Mouse (Mus musculus) splenic B cell, adult 2 months (primary cell): ENCODE measurements around the gene Map4k4.

Source experiments
- DNase-seq: peaks from one replicate; pipeline ENCODE4 v3.0.0-alpha.2; 2011; ENCODE audit warnings: low read depth, low spot score
- H3K27me3 ChIP-seq: 2 replicates; pipeline ENCODE4 v1.6.1; 2012; ENCODE audit warnings: mild to moderate bottlenecking, low read length, moderate library complexity, mixed read lengths; ENCODE audit not compliant: control insufficient read depth, poor library complexity, insufficient read depth, severe bottlenecking
- H3K36me3 ChIP-seq: 2 replicates; pipeline ENCODE4 v1.6.1; 2012; ENCODE audit warnings: mild to moderate bottlenecking, low read length, moderate library complexity, mixed read lengths; ENCODE audit not compliant: control insufficient read depth, poor library complexity, insufficient read depth, severe bottlenecking

Map4k4 gene

GRCm38 (mm10) chr1:39900181-39901005, at the start of gene Map4k4:
Gene Map4k4 (plus strand): TSS chr1:39900913.
- peak; percentile 84 for DNase-seq
- Histone ChIP-seq H3K27me3 (no peaks in the 10 kb centered on the region), H3K36me3 (no peaks in the 10 kb centered on the region)

- no peaks in the 10 kb centered on the region for H3K36me3 ChIP-seq
- H3K27me3 ChIP-seq = no peaks in the 10 kb centered on the region
- no peak for DNase-seq
Observed at GRCm38 (mm10) chr1:39855949-39856348, 44.8 kb upstream of the Map4k4 start.

DNA sequence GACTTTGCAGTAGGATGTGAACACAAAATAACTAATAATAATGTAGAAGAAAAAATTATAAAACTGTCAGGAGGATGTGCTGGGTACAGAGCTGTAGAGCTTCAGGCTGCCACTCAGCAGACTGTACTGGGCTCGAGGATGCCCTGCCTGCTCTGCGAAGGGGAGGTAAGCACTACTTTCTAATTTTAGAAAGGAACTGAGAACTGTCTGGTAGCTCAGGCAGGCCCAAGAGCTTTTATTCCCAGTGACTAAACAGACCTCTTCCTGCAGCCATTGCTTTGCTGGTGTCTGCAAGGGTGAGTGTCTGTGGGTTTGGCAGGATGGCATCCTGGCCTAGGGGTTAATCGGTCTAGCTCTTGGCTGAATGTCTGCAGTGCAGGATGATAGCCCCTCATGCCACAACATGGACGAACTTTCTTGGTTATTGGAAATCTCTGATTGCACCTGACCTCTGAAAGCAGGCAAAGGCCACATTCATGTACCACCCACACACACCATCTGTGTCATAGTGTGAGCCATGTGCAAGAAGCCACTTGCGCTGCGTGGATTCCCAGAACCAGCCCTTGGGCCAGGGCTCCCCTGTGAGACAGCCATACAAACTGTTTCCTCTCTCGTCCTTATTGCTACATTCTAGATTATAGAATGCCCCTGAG, 43.8 kb upstream of the Map4k4 start:
- DNase-seq = no peak
- no peaks in the 10 kb centered on the region for H3K27me3 ChIP-seq
- no peaks in the 10 kb centered on the region for H3K36me3 ChIP-seq

- DNase-seq = no peak
- H3K27me3 ChIP-seq = no peaks in the 10 kb centered on the region
- no peaks in the 10 kb centered on the region for H3K36me3 ChIP-seq
Observed at GRCm38 (mm10) chr1:39857448-39857820, 43.3 kb upstream of the Map4k4 start.

DNA sequence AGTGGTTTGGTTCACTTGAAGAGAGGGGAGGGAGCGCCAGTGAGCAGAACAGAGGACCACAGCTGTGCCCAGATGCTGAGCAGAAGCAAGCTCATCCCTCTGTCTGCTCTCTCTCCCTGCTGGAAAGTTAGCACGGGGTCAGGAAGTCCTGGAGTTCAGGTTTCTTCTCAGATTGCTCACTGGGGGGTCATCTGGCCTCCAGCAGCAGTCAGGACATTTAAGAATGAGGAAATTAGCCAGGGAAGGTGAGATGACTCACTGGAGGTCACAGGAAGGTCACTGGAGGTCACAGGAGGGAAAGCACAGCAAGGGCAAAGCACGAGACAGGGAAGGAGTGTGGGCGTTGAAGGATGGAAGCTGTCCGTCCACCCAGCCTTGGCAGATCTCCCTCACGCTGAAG, 41.5 kb upstream of the Map4k4 start:
- DNase-seq = no peak
- no peaks in the 10 kb centered on the region for H3K36me3 ChIP-seq
- H3K27me3 ChIP-seq = no peaks in the 10 kb centered on the region

GRCm38 (mm10) chr1:39866367-39867141, 34.2 kb upstream of the Map4k4 start:
- Histone ChIP-seq H3K27me3 (no peaks in the 10 kb centered on the region), H3K36me3 (no peaks in the 10 kb centered on the region)
- no peak for DNase-seq

DNA sequence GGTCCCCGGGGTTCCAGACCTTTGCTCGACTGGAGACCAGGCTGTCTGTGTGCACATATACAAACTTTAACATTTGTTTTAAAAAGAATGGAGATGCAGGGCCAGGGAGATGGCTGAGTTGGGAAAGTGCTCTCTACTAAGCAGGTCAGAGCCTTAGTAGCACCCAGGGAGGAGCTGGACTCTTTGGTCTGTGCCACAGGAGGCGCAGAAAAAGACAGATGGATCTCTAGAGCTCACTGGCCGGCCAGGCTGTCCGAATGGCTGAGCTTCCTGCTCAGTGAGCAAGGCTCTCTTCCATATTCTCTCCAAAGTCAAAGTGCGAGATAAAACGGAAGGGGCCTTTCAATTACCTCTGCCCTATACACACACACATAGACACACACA, 33.6 kb upstream of the Map4k4 start:
- H3K27me3 ChIP-seq = no peaks in the 10 kb centered on the region
- no peaks in the 10 kb centered on the region for H3K36me3 ChIP-seq
- DNase-seq = no peak

- no peak for DNase-seq
- Histone ChIP-seq H3K27me3 (no peaks in the 10 kb centered on the region), H3K36me3 (no peaks in the 10 kb centered on the region)
Observed at GRCm38 (mm10) chr1:39867966-39868593, 32.6 kb upstream of the Map4k4 start.

DNA sequence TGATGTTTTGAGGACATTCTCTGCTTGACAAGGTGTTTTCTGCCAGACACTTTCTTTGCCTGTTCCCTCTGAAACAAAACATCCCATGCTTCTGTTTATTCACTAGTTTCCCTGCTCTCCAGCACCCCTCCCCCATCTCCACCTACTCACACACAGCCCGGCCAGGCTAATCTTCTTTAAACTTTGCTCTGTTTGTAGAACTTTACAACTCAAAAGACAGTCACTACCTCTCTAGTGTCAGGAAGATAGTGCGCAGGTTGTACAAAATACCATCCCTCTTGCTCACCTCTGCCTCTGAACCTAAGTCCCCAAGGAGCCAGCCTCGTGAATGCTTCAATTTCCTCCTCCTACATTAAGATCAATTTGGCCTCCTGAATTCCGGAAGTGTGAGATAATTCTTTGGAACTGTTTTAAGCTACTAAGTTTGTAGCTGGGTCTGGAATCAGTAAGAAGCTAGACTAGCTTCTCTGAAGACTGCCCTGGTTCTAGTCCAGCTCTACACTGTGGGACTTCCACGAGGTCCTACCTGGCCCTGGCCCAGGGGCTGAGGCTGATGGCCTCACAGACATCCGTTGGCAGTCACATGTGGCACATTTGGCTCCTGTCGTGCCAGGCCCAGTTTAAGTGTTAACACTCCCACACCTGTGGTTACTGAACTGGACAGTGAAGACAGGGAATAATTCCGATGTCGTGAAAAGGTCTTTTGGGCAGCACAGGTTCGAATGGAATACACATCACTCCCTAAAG, 31.7 kb upstream of the Map4k4 start:
- H3K27me3 ChIP-seq = no peaks in the 10 kb centered on the region
- no peaks in the 10 kb centered on the region for H3K36me3 ChIP-seq
- no peak for DNase-seq

- no peak for DNase-seq
- H3K27me3 ChIP-seq = no peaks in the 10 kb centered on the region
- H3K36me3 ChIP-seq = no peaks in the 10 kb centered on the region
Observed at GRCm38 (mm10) chr1:39869721-39870201, 31.0 kb upstream of the Map4k4 start.

DNA sequence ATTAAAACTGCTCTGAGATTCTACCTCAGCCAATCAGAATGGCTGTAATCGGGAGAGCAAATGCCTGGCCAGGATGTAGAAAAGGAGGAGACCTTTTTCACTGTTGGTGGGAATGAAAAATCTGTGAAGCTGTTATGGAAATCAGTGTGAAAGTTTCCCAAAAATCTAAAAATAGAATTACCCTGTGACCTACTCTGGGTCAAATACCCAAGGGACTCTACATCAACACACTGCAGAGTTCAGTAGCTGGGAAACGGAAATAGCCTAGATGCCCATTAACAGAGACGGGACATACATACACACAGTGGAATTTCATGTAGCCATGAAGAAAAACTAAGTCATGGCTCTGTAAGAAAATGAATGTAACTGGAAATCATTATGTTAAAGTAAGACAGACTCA, 22.7 kb upstream of the Map4k4 start:
- H3K36me3 ChIP-seq = no peaks in the 10 kb centered on the region
- no peaks in the 10 kb centered on the region for H3K27me3 ChIP-seq
- DNase-seq = no peak

GRCm38 (mm10) chr1:39882505-39882904, 18.2 kb upstream of the Map4k4 start:
- no peaks in the 10 kb centered on the region for H3K27me3 ChIP-seq
- DNase-seq = no peak
- no peaks in the 10 kb centered on the region for H3K36me3 ChIP-seq

GRCm38 (mm10) chr1:39884803-39885515, 15.8 kb upstream of the Map4k4 start:
- no peak for DNase-seq
- no peaks in the 10 kb centered on the region for H3K27me3 ChIP-seq
- no peaks in the 10 kb centered on the region for H3K36me3 ChIP-seq
